Mouse (Mus musculus): ENCODE results near the gene Tpcn1.

The Tpcn1 gene

GRCm38 (mm10) chr5:120579211-120579897 lies 9.1 kb downstream of the Tpcn1 start:
- peak; percentile 89 for DNase-seq (ENCODE audit: low read depth, low spot score)

- DNase-seq (ENCODE audit: low read depth, low spot score), result peak; percentile 59
These were observed 9.9 kb downstream of the Tpcn1 start for GRCm38 (mm10) chr5:120578504-120579081.

- DNase-seq (ENCODE audit: low read depth, low spot score), result no peak
These were observed 10.5 kb downstream of the Tpcn1 start for GRCm38 (mm10) chr5:120577935-120578441.

- DNase-seq (ENCODE audit: low read depth, low spot score), result no peak
These were observed 11.6 kb downstream of the Tpcn1 start for GRCm38 (mm10) chr5:120576781-120577301.

- DNase-seq (ENCODE audit: low read depth, low spot score), result no peak
These were observed 13.9 kb downstream of the Tpcn1 start for GRCm38 (mm10) chr5:120574469-120575063.

- DNase-seq (ENCODE audit: low read depth, low spot score), result no peak
These were observed 17.3 kb downstream of the Tpcn1 start for GRCm38 (mm10) chr5:120571056-120571740.

- no peak for DNase-seq (ENCODE audit: low read depth, low spot score)
These were observed 18.1 kb downstream of the Tpcn1 start for GRCm38 (mm10) chr5:120570289-120570897.

GRCm38 (mm10) chr5:120569791-120570190 lies 18.7 kb downstream of the Tpcn1 start:
- DNase-seq (ENCODE audit: low read depth, low spot score), result no peak

GRCm38 (mm10) chr5:120568964-120569363 lies 19.5 kb downstream of the Tpcn1 start:
- DNase-seq (ENCODE audit: low read depth, low spot score), result no peak

GRCm38 (mm10) chr5:120568336-120568768 lies 20.1 kb downstream of the Tpcn1 start:
- no peak for DNase-seq (ENCODE audit: low read depth, low spot score)

- DNase-seq (ENCODE audit: low read depth, low spot score), result no peak
These were observed 20.7 kb downstream of the Tpcn1 start for GRCm38 (mm10) chr5:120567761-120568211.

- DNase-seq (ENCODE audit: low read depth, low spot score), result peak; percentile 80
These were observed 21.2 kb downstream of the Tpcn1 start for GRCm38 (mm10) chr5:120567253-120567701.

- no peak for DNase-seq (ENCODE audit: low read depth, low spot score)
These were observed 21.7 kb downstream of the Tpcn1 start for GRCm38 (mm10) chr5:120566681-120567252.

GRCm38 (mm10) chr5:120566101-120566500 lies 22.4 kb downstream of the Tpcn1 start:
- DNase-seq (ENCODE audit: low read depth, low spot score), result no peak

- DNase-seq (ENCODE audit: low read depth, low spot score), result no peak
These were observed 23.1 kb downstream of the Tpcn1 start for GRCm38 (mm10) chr5:120565171-120565905.

GRCm38 (mm10) chr5:120563914-120564311 lies 24.6 kb downstream of the Tpcn1 start:
- no peak for DNase-seq (ENCODE audit: low read depth, low spot score)

- DNase-seq (ENCODE audit: low read depth, low spot score), result peak; percentile 94
These were observed 25.2 kb downstream of the Tpcn1 start for GRCm38 (mm10) chr5:120562956-120563913.

GRCm38 (mm10) chr5:120560616-120561311 lies 27.7 kb downstream of the Tpcn1 start:
- DNase-seq (ENCODE audit: low read depth, low spot score), result peak; percentile 95

All from skeletal muscle tissue, adult 2 months (tissue).